Mouse (Mus musculus) left cerebral cortex, postnatal 10 days (tissue): ENCODE data around the gene Sema5a. TPM values are rescaled to one million over a fixed set of nuclear protein-coding genes. Genes with fewer than 3 reads are reported as not detected.

Source experiments
- DNase-seq, 2 experiments: peaks; one replicate each; pipeline ENCODE4 v3.0.0; 2021 to 2022; ENCODE audit warnings: low spot score in 2 of 2, mixed read lengths in 1 of 2; ENCODE audit errors: extremely low spot score in 1 of 2
- intact Hi-C: fragments of 180-260 bp; cut with DNase I; formaldehyde crosslinking; loops from one replicate; pipeline ENCODE4 v1.15.1; 2025
- total RNA-seq, 2 experiments: library from RNA; stranded (reverse); gene quantifications; 2 replicates each; pipeline ENCODE4 v1.2.3; 2021

Gene Sema5a
- total RNA-seq, 2 experiments from 2014 or later = 31.1 to 31.4 TPM

GRCm38 (mm10) chr15:32333456-32333855, 88.8 kb downstream of the Sema5a start:
- intact Hi-C loops = no loop called here

GRCm38 (mm10) chr15:32337810-32338209, 93.2 kb downstream of the Sema5a start:
- intact Hi-C loops = no loop called here
- no peak for DNase-seq

More at GRCm38 (mm10) chr15:32333456-32333855, 88.8 kb downstream of the Sema5a start:
- DNase-seq = no peak

GRCm38 (mm10) chr15:32338721-32339290, 94.2 kb downstream of the Sema5a start:
- no peak for DNase-seq
- intact Hi-C loops = no loop called here

GRCm38 (mm10) chr15:32339426-32339825, 94.8 kb downstream of the Sema5a start:
- DNase-seq = no peak
- intact Hi-C loops = no loop called here

- intact Hi-C loops = no loop called here
- DNase-seq = no peak
Observed at GRCm38 (mm10) chr15:32341423-32341822, 96.8 kb downstream of the Sema5a start.

GRCm38 (mm10) chr15:32343544-32343943, 98.9 kb downstream of the Sema5a start:
- intact Hi-C loops = no loop called here
- DNase-seq = no peak

- intact Hi-C loops = no loop called here
- no peak for DNase-seq
Observed at GRCm38 (mm10) chr15:32347315-32347714, 102.7 kb downstream of the Sema5a start.

- DNase-seq = no peak
- intact Hi-C loops = no loop called here
Observed at GRCm38 (mm10) chr15:32349276-32349675, 104.7 kb downstream of the Sema5a start.

GRCm38 (mm10) chr15:32352995-32353394, 108.4 kb downstream of the Sema5a start:
- no peak for DNase-seq
- intact Hi-C loops = no loop called here

GRCm38 (mm10) chr15:32353513-32353912, 108.9 kb downstream of the Sema5a start:
- intact Hi-C loops = no loop called here
- no peak for DNase-seq

- DNase-seq = no peak
- intact Hi-C loops = no loop called here
Observed at GRCm38 (mm10) chr15:32356805-32357204, 112.2 kb downstream of the Sema5a start.

GRCm38 (mm10) chr15:32367841-32368240, 123.2 kb downstream of the Sema5a start:
- no peak for DNase-seq
- intact Hi-C loops = no loop called here

GRCm38 (mm10) chr15:32370914-32371313, 126.3 kb downstream of the Sema5a start:
- intact Hi-C loops = no loop called here
- no peak for DNase-seq

- intact Hi-C loops = no loop called here
- no peak for DNase-seq
Observed at GRCm38 (mm10) chr15:32371385-32371784, 126.8 kb downstream of the Sema5a start.

- DNase-seq = no peak
- intact Hi-C loops = no loop called here
Observed at GRCm38 (mm10) chr15:32376326-32376725, 131.7 kb downstream of the Sema5a start.

- DNase-seq = no peak
- intact Hi-C loops = no loop called here
Observed at GRCm38 (mm10) chr15:32377781-32378180, 133.2 kb downstream of the Sema5a start.

GRCm38 (mm10) chr15:32380311-32380710, 135.7 kb downstream of the Sema5a start:
- DNase-seq = no peak
- intact Hi-C loops = no loop called here

- DNase-seq = no peak
- intact Hi-C loops = no loop called here
Observed at GRCm38 (mm10) chr15:32382930-32383481, 138.4 kb downstream of the Sema5a start.

- intact Hi-C loops = no loop called here
- DNase-seq = no peak
Observed at GRCm38 (mm10) chr15:32396241-32396890, 151.8 kb downstream of the Sema5a start.

- no peak for DNase-seq
- intact Hi-C loops = no loop called here
Observed at GRCm38 (mm10) chr15:32397064-32397463, 152.5 kb downstream of the Sema5a start.
